Mouse (Mus musculus): ENCODE data around the gene D17Wsu92e. TPM values are rescaled to one million over a fixed set of nuclear protein-coding genes. Genes with fewer than 3 reads are reported as not detected.

The D17Wsu92e gene
- polyA plus RNA-seq, 1 experiment from 2014 or later, result 10.6 TPM

- Histone ChIP-seq H3K27me3 (no peaks in the 10 kb centered on the region), H3K4me3 (no peak overlapping the region), H3K9ac (replicated peaks) (no peak overlapping the region), H3K36me3 (no peaks in the 10 kb centered on the region), H3K4me1 (no peaks in the 10 kb centered on the region), H3K4me2 (replicated peaks) (no peak overlapping the region), H3K27ac (replicated peaks) (no peak overlapping the region), H3K9me3 (no peaks in the 10 kb centered on the region)
- no peak for ATAC-seq (replicated peaks)
- WGBS, result 92% methylated on average over 6 of the region's 6 CpGs
Observed at GRCm38 (mm10) chr17:27750451-27750942, 70.0 kb downstream of the D17Wsu92e start.

GRCm38 (mm10) chr17:27748123-27748522 is 72.3 kb downstream of the D17Wsu92e start:
- Histone ChIP-seq H3K4me2 (replicated peaks) (no peak overlapping the region), H3K9ac (replicated peaks) (no peak overlapping the region), H3K36me3 (no peaks in the 10 kb centered on the region), H3K4me1 (no peaks in the 10 kb centered on the region), H3K4me3 (no peak overlapping the region), H3K27ac (replicated peaks) (no peak overlapping the region), H3K9me3 (no peaks in the 10 kb centered on the region), H3K27me3 (no peaks in the 10 kb centered on the region)
- ATAC-seq (replicated peaks), result no peak
- 84% methylated on average over 2 of the region's 2 CpGs for WGBS

- H3K4me1 ChIP-seq, result no peaks in the 10 kb centered on the region
- no peaks in the 10 kb centered on the region for H3K27me3 ChIP-seq
- H3K36me3 ChIP-seq, result no peaks in the 10 kb centered on the region
- no peaks in the 10 kb centered on the region for H3K9me3 ChIP-seq
- no peak overlapping the region for H3K4me2 ChIP-seq (replicated peaks)
- no peak overlapping the region for H3K4me3 ChIP-seq
- no peak for ATAC-seq (replicated peaks)
- no peak overlapping the region for H3K27ac ChIP-seq (replicated peaks)
- no peak overlapping the region for H3K9ac ChIP-seq (replicated peaks)
- 71% methylated on average over 4 of the region's 4 CpGs for WGBS
Observed at GRCm38 (mm10) chr17:27746446-27746845, 74.0 kb downstream of the D17Wsu92e start.

GRCm38 (mm10) chr17:27740961-27741360 is 79.5 kb downstream of the D17Wsu92e start:
- 90% methylated on average over 6 of the region's 6 CpGs for WGBS

GRCm38 (mm10) chr17:27734344-27735073 is 85.9 kb downstream of the D17Wsu92e start:
- no peaks in the 10 kb centered on the region for H3K9me3 ChIP-seq
- no peak overlapping the region for H3K27ac ChIP-seq (replicated peaks)
- H3K36me3 ChIP-seq, result no peaks in the 10 kb centered on the region
- no peaks in the 10 kb centered on the region for H3K27me3 ChIP-seq
- H3K9ac ChIP-seq (replicated peaks), result no peak overlapping the region
- no peaks in the 10 kb centered on the region for H3K4me1 ChIP-seq
- ATAC-seq (replicated peaks), result no peak
- H3K4me2 ChIP-seq (replicated peaks), result no peak overlapping the region
- WGBS, result 22% methylated on average over 13 of the region's 13 CpGs
- H3K4me3 ChIP-seq, result no peak overlapping the region

More at GRCm38 (mm10) chr17:27740961-27741360, 79.5 kb downstream of the D17Wsu92e start:
- Histone ChIP-seq H3K4me1 (no peaks in the 10 kb centered on the region), H3K4me2 (replicated peaks) (no peak overlapping the region), H3K27me3 (no peaks in the 10 kb centered on the region), H3K4me3 (no peak overlapping the region), H3K36me3 (no peaks in the 10 kb centered on the region), H3K27ac (replicated peaks) (no peak overlapping the region), H3K9me3 (no peaks in the 10 kb centered on the region), H3K9ac (replicated peaks) (no peak overlapping the region)
- no peak for ATAC-seq (replicated peaks)

GRCm38 (mm10) chr17:27732694-27733093 is 87.8 kb downstream of the D17Wsu92e start:
- ATAC-seq (replicated peaks), result no peak
- no peaks in the 10 kb centered on the region for H3K27me3 ChIP-seq
- H3K9ac ChIP-seq (replicated peaks), result no peak overlapping the region
- no peak overlapping the region for H3K27ac ChIP-seq (replicated peaks)
- H3K9me3 ChIP-seq, result no peaks in the 10 kb centered on the region
- no peak overlapping the region for H3K4me3 ChIP-seq
- 96% methylated on average over 3 of the region's 3 CpGs for WGBS
- H3K36me3 ChIP-seq, result no peaks in the 10 kb centered on the region
- no peaks in the 10 kb centered on the region for H3K4me1 ChIP-seq
- H3K4me2 ChIP-seq (replicated peaks), result no peak overlapping the region

- no peaks in the 10 kb centered on the region for H3K36me3 ChIP-seq
- no peak overlapping the region for H3K4me2 ChIP-seq (replicated peaks)
- WGBS, result 69% methylated on average over 5 of the region's 5 CpGs
- H3K27ac ChIP-seq (replicated peaks), result no peak overlapping the region
- H3K27me3 ChIP-seq, result no peaks in the 10 kb centered on the region
- no peak for ATAC-seq (replicated peaks)
- no peaks in the 10 kb centered on the region for H3K9me3 ChIP-seq
- no peak overlapping the region for H3K4me3 ChIP-seq
- no peaks in the 10 kb centered on the region for H3K4me1 ChIP-seq
- H3K9ac ChIP-seq (replicated peaks), result no peak overlapping the region
Observed at GRCm38 (mm10) chr17:27732152-27732551, 88.3 kb downstream of the D17Wsu92e start.

GRCm38 (mm10) chr17:27728770-27729169 is 91.7 kb downstream of the D17Wsu92e start, which contains the start of gene Spdef:
Gene Spdef, minus strand, starts transcription at chr17:27728955.
- ATAC-seq (replicated peaks), result no peak
- no peaks in the 10 kb centered on the region for H3K36me3 ChIP-seq
- H3K4me3 ChIP-seq, result no peak within 1 kb of the TSS
- H3K4me1 ChIP-seq, result peaks cover 6% of the 10 kb centered on the region
- no peak within 1 kb of the TSS for H3K9ac ChIP-seq (replicated peaks)
- no peaks in the 10 kb centered on the region for H3K9me3 ChIP-seq
- no peak within 1 kb of the TSS for H3K4me2 ChIP-seq (replicated peaks)
- 75% methylated on average over 10 of the region's 10 CpGs for WGBS
- no peak within 1 kb of the TSS for H3K27ac ChIP-seq (replicated peaks)
- H3K27me3 ChIP-seq, result no peaks in the 10 kb centered on the region

GRCm38 (mm10) chr17:27726527-27726926 is 93.9 kb downstream of the D17Wsu92e start:
- 66% methylated on average over 7 of the region's 7 CpGs for WGBS

GRCm38 (mm10) chr17:27725412-27725811 is 95.0 kb downstream of the D17Wsu92e start:
- Histone ChIP-seq H3K4me2 (replicated peaks) (no peak overlapping the region), H3K4me1 (peaks cover 10% of the 10 kb centered on the region), H3K27me3 (no peaks in the 10 kb centered on the region), H3K36me3 (no peaks in the 10 kb centered on the region), H3K9ac (replicated peaks) (no peak overlapping the region), H3K27ac (replicated peaks) (no peak overlapping the region), H3K9me3 (no peaks in the 10 kb centered on the region), H3K4me3 (no peak overlapping the region)
- ATAC-seq (replicated peaks), result no peak
- 5% methylated on average over 10 of the region's 10 CpGs for whole genome bisulfite sequencing

More at GRCm38 (mm10) chr17:27726527-27726926, 93.9 kb downstream of the D17Wsu92e start:
- no peak overlapping the region for H3K9ac ChIP-seq (replicated peaks)
- no peaks in the 10 kb centered on the region for H3K27me3 ChIP-seq
- H3K4me3 ChIP-seq, result no peak overlapping the region
- ATAC-seq (replicated peaks), result no peak
- no peaks in the 10 kb centered on the region for H3K36me3 ChIP-seq
- no peaks in the 10 kb centered on the region for H3K9me3 ChIP-seq
- peaks cover 6% of the 10 kb centered on the region for H3K4me1 ChIP-seq
- H3K27ac ChIP-seq (replicated peaks), result no peak overlapping the region
- no peak overlapping the region for H3K4me2 ChIP-seq (replicated peaks)

- Histone ChIP-seq H3K4me3 (no peak overlapping the region), H3K36me3 (no peaks in the 10 kb centered on the region), H3K9me3 (no peaks in the 10 kb centered on the region), H3K9ac (replicated peaks) (no peak overlapping the region), H3K4me1 (peaks cover 10% of the 10 kb centered on the region), H3K4me2 (replicated peaks) (no peak overlapping the region), H3K27ac (replicated peaks) (no peak overlapping the region), H3K27me3 (no peaks in the 10 kb centered on the region)
- no peak for ATAC-seq (replicated peaks)
- WGBS, result 27% methylated on average over 10 of the region's 10 CpGs
Observed at GRCm38 (mm10) chr17:27725011-27725410, 95.4 kb downstream of the D17Wsu92e start.

GRCm38 (mm10) chr17:27724327-27724726 is 96.1 kb downstream of the D17Wsu92e start:
- H3K4me1 ChIP-seq, result peaks cover 10% of the 10 kb centered on the region
- no peaks in the 10 kb centered on the region for H3K9me3 ChIP-seq
- H3K9ac ChIP-seq (replicated peaks), result no peak overlapping the region
- H3K27me3 ChIP-seq, result no peaks in the 10 kb centered on the region
- H3K36me3 ChIP-seq, result no peaks in the 10 kb centered on the region
- ATAC-seq (replicated peaks), result no peak
- H3K4me3 ChIP-seq, result no peak overlapping the region
- H3K4me2 ChIP-seq (replicated peaks), result no peak overlapping the region
- H3K27ac ChIP-seq (replicated peaks), result no peak overlapping the region
- 33% methylated on average over 3 of the region's 3 CpGs for WGBS
